Mouse (Mus musculus) left cerebral cortex, adult 6 months (tissue): ENCODE measurements around the gene Psmd12. TPM values are rescaled to one million over a fixed set of nuclear protein-coding genes. Genes with fewer than 3 reads are reported as not detected.

ENCODE experiments used
- long read RNA-seq, 2 experiments: library from polyadenylated mRNA; unstranded; transcript quantifications; one replicate each; pipeline ENCODE4 v2.0.0; 2019 to 2020
- polyA plus RNA-seq: library from polyadenylated mRNA; unstranded; fragments of <200 nt; fragmentation: Nextera tagmentation; gene quantifications from 2 replicates; pipeline ENCODE4 v1.2.3, GENCODE M21; 2021

Gene Psmd12
- 118 and 132 TPM in 2 replicates for polyA plus RNA-seq
- long read RNA-seq, experiment 1, transcript Psmd12-201 (11 exons, 1,904 nt) = major isoform, 698 of 725 reads
- long read RNA-seq, experiment 1, partial matches to known transcripts = 7 of 725 reads
- long read RNA-seq, experiment 1, other reads (novel, unspliced or antisense) = 20 of 725 reads
- long read RNA-seq, experiment 2, transcript Psmd12-201 (11 exons, 1,904 nt) = major isoform, 148 of 233 reads
- long read RNA-seq, experiment 2, partial matches to known transcripts = 77 of 233 reads
- long read RNA-seq, experiment 2, other reads (novel, unspliced or antisense) = 8 of 233 reads

DNA sequence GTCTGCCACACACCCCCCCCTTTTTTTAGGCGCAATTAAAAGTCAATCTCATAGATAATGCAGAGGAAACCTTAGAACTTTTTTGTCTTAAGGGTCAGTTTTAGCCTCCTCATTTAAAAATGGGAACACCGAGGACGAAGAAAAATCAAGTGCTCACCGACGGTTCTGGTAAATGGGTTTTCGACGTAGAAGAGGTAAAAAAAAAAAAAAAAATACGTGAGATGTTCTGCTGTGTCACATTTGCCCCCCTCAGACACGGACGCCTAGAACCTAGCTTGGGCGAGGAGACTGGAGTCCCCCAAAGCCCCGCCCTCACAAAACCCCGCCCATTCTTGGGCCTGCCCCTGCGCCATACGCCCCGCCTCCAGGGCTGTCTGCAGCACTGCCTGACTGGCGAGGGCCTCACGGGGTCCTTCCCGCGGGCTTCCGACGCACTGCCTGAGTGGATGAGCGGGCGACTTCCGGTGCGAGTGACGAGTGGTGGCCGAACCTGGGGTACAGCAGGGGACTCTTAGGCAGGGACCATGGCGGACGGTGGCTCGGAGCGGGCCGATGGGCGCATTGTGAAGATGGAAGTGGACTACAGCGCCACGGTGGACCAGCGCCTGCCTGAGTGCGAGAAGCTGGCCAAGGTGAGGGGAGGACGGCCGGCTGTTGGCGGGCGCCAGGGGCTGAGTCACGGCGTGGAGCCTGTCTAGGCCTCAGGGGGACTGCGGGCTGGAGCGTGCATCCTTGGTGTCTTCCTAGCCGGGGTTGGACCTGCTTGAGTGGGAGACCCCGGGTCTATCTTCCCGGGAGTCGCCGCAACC is at the start of gene Psmd12:
Gene Psmd12 (plus strand): TSS at position 432 of the 809 bp plus-strand sequence.

GRCm38 (mm10) chr11:107470521-107471041 is 8.7 kb upstream of the Psmd12 start, which contains the start of gene Pitpnc1:
TSS of gene Pitpnc1 (minus strand) at chr11:107470699.

GRCm38 (mm10) chr11:107547351-107548203 is 68.3 kb downstream of the Psmd12 start, which contains the start of gene Helz:
TSS of gene Helz (plus strand) at chr11:107547930.

Other genes with a start within 250 kb of the Psmd12 start
- 21.3 and 25.2 TPM in 2 replicates for gene Pitpnc1, start 8.8 kb upstream of the Psmd12 start, polyA plus RNA-seq
- gene Helz, start 68.4 kb downstream of the Psmd12 start, polyA plus RNA-seq = 9.9 and 10.8 TPM in 2 replicates
- gene Cacng1, start 237.0 kb downstream of the Psmd12 start, polyA plus RNA-seq = 0.16 and 0.40 TPM in 2 replicates